Mouse (Mus musculus) G1E (cell line): ENCODE measurements around the gene Ctnnbip1.

ENCODE experiments used
- CTCF ChIP-seq: IDR thresholded peaks from 2 replicates; pipeline ENCODE4 v1.5.1; 2012; ENCODE audit warnings: low read depth, low read length, inconsistent platforms, mixed read lengths
- GATA2 ChIP-seq: IDR thresholded peaks from 2 replicates; pipeline ENCODE4 v1.6.1; 2012; ENCODE audit warnings: low read depth, low read length, inconsistent platforms, borderline replicate concordance
- TAL1 ChIP-seq: conservative IDR thresholded peaks from 2 replicates; pipeline ENCODE4 v1.6.1; 2012; ENCODE audit warnings: low read depth, low read length, inconsistent platforms, mixed read lengths

- no peak for TF ChIP-seq TAL1
- TF ChIP-seq CTCF, result no peak
- TF ChIP-seq GATA2, result no peak
Observed at GRCm38 (mm10) chr4:149506904-149507303, 11.1 kb upstream of the Ctnnbip1 start.
